Mouse (Mus musculus): ENCODE results near the gene Get4. TPM values are rescaled to one million over a fixed set of nuclear protein-coding genes. Genes with fewer than 3 reads are reported as not detected.
A peak's percentile ranks its signal among the peaks of the same experiment; 100 is the strongest.

Get4 gene
- total RNA-seq, 2 experiments from 2014 or later, result 45.1 to 50.7 TPM

GRCm38 (mm10) chr5:139271994-139272554 lies 19.9 kb downstream of the Get4 start:
- DNase-seq (ENCODE audit: low spot score in 2 of 2), result no peak
- intact Hi-C loops (cut with DNase I), result no loop called here

GRCm38 (mm10) chr5:139277287-139277686 lies 25.2 kb downstream of the Get4 start:
- peak; percentile 62 to 88 for DNase-seq (ENCODE audit: low spot score in 2 of 2)
- intact Hi-C loops (cut with DNase I), result no loop called here

- DNase-seq (ENCODE audit: low spot score in 2 of 2), result no peak
- intact Hi-C loops (cut with DNase I), result loop anchor here (1.0 kb wide), 1 partner anchor 44 kb away; the partner anchor contains the start of gene Adap1
Observed at GRCm38 (mm10) chr5:139281373-139282112, 29.4 kb downstream of the Get4 start.

- peak; percentile 84 to 86 for DNase-seq (ENCODE audit: low spot score in 2 of 2)
- intact Hi-C loops (cut with DNase I), result loop anchor here (1.0 kb wide), 1 partner anchor 43 kb away; the partner anchor contains the start of gene Adap1
Observed at GRCm38 (mm10) chr5:139282191-139282590, 30.1 kb downstream of the Get4 start.

- intact Hi-C loops (cut with DNase I), result no loop called here
- no peak for DNase-seq (ENCODE audit: low spot score in 2 of 2)
Observed at GRCm38 (mm10) chr5:139283460-139284180, 31.5 kb downstream of the Get4 start.

GRCm38 (mm10) chr5:139285383-139286067 lies 33.4 kb downstream of the Get4 start:
- intact Hi-C loops (cut with DNase I), result no loop called here
- DNase-seq (ENCODE audit: low spot score in 2 of 2), result no peak

GRCm38 (mm10) chr5:139286142-139286941 lies 34.2 kb downstream of the Get4 start:
- no peak for DNase-seq (ENCODE audit: low spot score in 2 of 2)
- intact Hi-C loops (cut with DNase I), result no loop called here

- no peak for DNase-seq (ENCODE audit: low spot score in 2 of 2)
- intact Hi-C loops (cut with DNase I), result no loop called here
Observed at GRCm38 (mm10) chr5:139287099-139287498, 35.0 kb downstream of the Get4 start.

- intact Hi-C loops (cut with DNase I), result no loop called here
- DNase-seq (ENCODE audit: low spot score in 2 of 2), result no peak
Observed at GRCm38 (mm10) chr5:139287787-139288186, 35.7 kb downstream of the Get4 start.

GRCm38 (mm10) chr5:139288591-139288990 lies 36.5 kb downstream of the Get4 start:
- DNase-seq (ENCODE audit: low spot score in 2 of 2), result no peak
- intact Hi-C loops (cut with DNase I), result no loop called here

- DNase-seq (ENCODE audit: low spot score in 2 of 2), result no peak
Observed at GRCm38 (mm10) chr5:139290467-139291259, 38.5 kb downstream of the Get4 start.

GRCm38 (mm10) chr5:139291811-139292560 lies 39.9 kb downstream of the Get4 start:
- no peak for DNase-seq (ENCODE audit: low spot score in 2 of 2)
- intact Hi-C loops (cut with DNase I), result no loop called here

More at GRCm38 (mm10) chr5:139290467-139291259, 38.5 kb downstream of the Get4 start:
- intact Hi-C loops (cut with DNase I), result no loop called here

- intact Hi-C loops (cut with DNase I), result no loop called here
Observed at GRCm38 (mm10) chr5:139294089-139294488, 42.0 kb downstream of the Get4 start.

GRCm38 (mm10) chr5:139297092-139297491 lies 45.0 kb downstream of the Get4 start:
- intact Hi-C loops (cut with DNase I), result no loop called here
- no peak for DNase-seq (ENCODE audit: low spot score in 2 of 2)

More at GRCm38 (mm10) chr5:139294089-139294488, 42.0 kb downstream of the Get4 start:
- DNase-seq (ENCODE audit: low spot score in 2 of 2), result no peak

- intact Hi-C loops (cut with DNase I), result no loop called here
- DNase-seq (ENCODE audit: low spot score in 2 of 2), result no peak
Observed at GRCm38 (mm10) chr5:139297745-139298144, 45.6 kb downstream of the Get4 start.

- no peak for DNase-seq (ENCODE audit: low spot score in 2 of 2)
Observed at GRCm38 (mm10) chr5:139302101-139302500, 50.0 kb downstream of the Get4 start.

GRCm38 (mm10) chr5:139303646-139304061 lies 51.5 kb downstream of the Get4 start:
- intact Hi-C loops (cut with DNase I), result no loop called here
- no peak for DNase-seq (ENCODE audit: low spot score in 2 of 2)

More at GRCm38 (mm10) chr5:139302101-139302500, 50.0 kb downstream of the Get4 start:
- intact Hi-C loops (cut with DNase I), result no loop called here

GRCm38 (mm10) chr5:139309946-139310345 lies 57.8 kb downstream of the Get4 start:
- DNase-seq (ENCODE audit: low spot score in 2 of 2), result no peak
- intact Hi-C loops (cut with DNase I), result no loop called here

All from left cerebral cortex, postnatal 25 days (tissue).